Mouse (Mus musculus) adrenal gland, postnatal 36 days (tissue): Measurements from ENCODE around the gene Tefm. TPM values are rescaled to one million over a fixed set of nuclear protein-coding genes. Genes with fewer than 3 reads are reported as not detected.
A peak's percentile ranks its signal among the peaks of the same experiment; 100 is the strongest.
"Not testable (repeated sequence)": the region's sequence is repeated elsewhere in the genome, so short reads cannot be mapped to it uniquely, and the experiment has no call there.

Source experiments
- DNase-seq, 2 experiments: peaks; one replicate each; pipeline ENCODE4 v3.0.0; 2021; ENCODE audit warnings: mixed read lengths in 1 of 2
- long read RNA-seq, 2 experiments: library from polyadenylated mRNA; stranded (forward); transcript quantifications; one replicate each; pipeline ENCODE4 v2.0.0; 2021; ENCODE audit warnings: borderline sequencing depth in 2 of 2
- total RNA-seq, 2 experiments: library from RNA; stranded (reverse); gene quantifications; 2 replicates each; pipeline ENCODE4 v1.2.3; 2021

The Tefm gene
- 10 to 100 TPM; 11.0 to 19.0 TPM for total RNA-seq
- long read RNA-seq, experiment 1, transcript Tefm-201 (4 exons, 1,309 nt): major isoform, 23 of 37 reads
- long read RNA-seq, experiment 1, partial matches to known transcripts: 2 of 37 reads
- long read RNA-seq, experiment 1, other reads (novel, unspliced or antisense): 12 of 37 reads
- long read RNA-seq, experiment 2, transcript Tefm-201 (4 exons, 1,309 nt): major isoform, 6 of 7 reads
- long read RNA-seq, experiment 2, partial matches to known transcripts: 0 of 7 reads
- long read RNA-seq, experiment 2, other reads (novel, unspliced or antisense): 1 of 7 reads

GRCm38 (mm10) chr11:80141825-80142521 is at the start of gene Tefm:
TSS of gene Tefm (minus strand) at chr11:80142175.
- DNase-seq: peak; percentile 85 to 87

GRCm38 (mm10) chr11:80190280-80190679 is 48.3 kb upstream of the Tefm start:
- no peak for DNase-seq

GRCm38 (mm10) chr11:80185441-80185976 is 43.5 kb upstream of the Tefm start:
- not testable (repeated sequence) for DNase-seq

GRCm38 (mm10) chr11:80184531-80185071 is 42.6 kb upstream of the Tefm start:
- DNase-seq: no peak

- peak; percentile 95 to 97 for DNase-seq
Observed at GRCm38 (mm10) chr11:80183705-80184255, 41.8 kb upstream of the Tefm start, which contains the start of gene Rnf135. TSS of gene Rnf135 (plus strand) at chr11:80183851.

GRCm38 (mm10) chr11:80183054-80183704 is 41.2 kb upstream of the Tefm start:
- not testable (repeated sequence) for DNase-seq

- DNase-seq: no peak
Observed at GRCm38 (mm10) chr11:80181021-80181749, 39.2 kb upstream of the Tefm start.

- no peak for DNase-seq
Observed at GRCm38 (mm10) chr11:80178316-80178715, 36.3 kb upstream of the Tefm start.

- DNase-seq: peak; percentile 41 to 53
Observed at GRCm38 (mm10) chr11:80176911-80177895, 35.2 kb upstream of the Tefm start.

GRCm38 (mm10) chr11:80173963-80174670 is 32.1 kb upstream of the Tefm start:
- DNase-seq: no peak

GRCm38 (mm10) chr11:80171884-80172283 is 29.9 kb upstream of the Tefm start:
- DNase-seq: peak; percentile 81 to 85

- no peak for DNase-seq
Observed at GRCm38 (mm10) chr11:80170351-80170750, 28.4 kb upstream of the Tefm start.

GRCm38 (mm10) chr11:80169629-80170028 is 27.7 kb upstream of the Tefm start:
- no peak for DNase-seq

GRCm38 (mm10) chr11:80168611-80169249 is 26.8 kb upstream of the Tefm start:
- DNase-seq: no peak

GRCm38 (mm10) chr11:80168121-80168520 is 26.1 kb upstream of the Tefm start:
- DNase-seq: no peak

GRCm38 (mm10) chr11:80164224-80164623 is 22.2 kb upstream of the Tefm start:
- DNase-seq: no peak

GRCm38 (mm10) chr11:80163362-80164116 is 21.6 kb upstream of the Tefm start:
- DNase-seq: no peak

- DNase-seq: no peak
Observed at GRCm38 (mm10) chr11:80161041-80161440, 19.1 kb upstream of the Tefm start.
